Mouse (Mus musculus) adrenal gland, postnatal 4 days (tissue): ENCODE data around the gene H2-M5. TPM values are rescaled to one million over a fixed set of nuclear protein-coding genes. Genes with fewer than 3 reads are reported as not detected.
A peak's percentile ranks its signal among the peaks of the same experiment; 100 is the strongest.

Source experiments
- DNase-seq, 2 experiments: peaks; one replicate each; pipeline ENCODE4 v3.0.0; 2021 to 2022; ENCODE audit warnings: low spot score in 2 of 2, mixed read lengths in 2 of 2
- total RNA-seq, 2 experiments: library from RNA; stranded (reverse); gene quantifications; 2 replicates each; pipeline ENCODE4 v1.2.3; 2021

The H2-M5 gene
- total RNA-seq, 2 experiments from 2014 or later = 0.56 to 0.62 TPM

- DNase-seq = peak; percentile 72 to 91
Measured at GRCm38 (mm10) chr17:36950981-36951947, 38.1 kb downstream of the H2-M5 start, which contains the start of gene Ppp1r11. TSS of gene Ppp1r11 (minus strand) at chr17:36951741.

GRCm38 (mm10) chr17:36949265-36949664 is 40.1 kb downstream of the H2-M5 start:
- DNase-seq = no peak

GRCm38 (mm10) chr17:36948286-36948685 is 41.1 kb downstream of the H2-M5 start:
- DNase-seq = no peak

GRCm38 (mm10) chr17:36947051-36947819 is 42.1 kb downstream of the H2-M5 start:
- no peak for DNase-seq

GRCm38 (mm10) chr17:36944121-36944775 is 45.1 kb downstream of the H2-M5 start:
- DNase-seq = no peak

GRCm38 (mm10) chr17:36943691-36944090 is 45.6 kb downstream of the H2-M5 start:
- no peak for DNase-seq

- DNase-seq = no peak
Measured at GRCm38 (mm10) chr17:36942791-36943471, 46.4 kb downstream of the H2-M5 start, which contains the start of gene Rnf39. TSS of gene Rnf39 (plus strand) at chr17:36942918.

GRCm38 (mm10) chr17:36942391-36942790 is 46.9 kb downstream of the H2-M5 start:
- no peak for DNase-seq

- DNase-seq = no peak
Measured at GRCm38 (mm10) chr17:36938056-36938455, 51.3 kb downstream of the H2-M5 start.

Other genes starting within 250 kb of the H2-M5 start
- gene H2-M10.5, start 216.6 kb downstream of the H2-M5 start, total RNA-seq = not detected
- gene H2-M10.6, start 177.4 kb downstream of the H2-M5 start, total RNA-seq = not detected
- gene Trim26, start 152.4 kb downstream of the H2-M5 start, total RNA-seq = 10 to 100 TPM; 71.3 to 77.9 TPM
- gene Trim15, start 122.3 kb downstream of the H2-M5 start, total RNA-seq = not detected
- 1 to 10 TPM; 5.0 to 9.9 TPM for gene Trim10, start 120.0 kb downstream of the H2-M5 start, total RNA-seq
- under 1 TPM in 1 of 2 experiments, not detected in 1; 0.17 TPM for gene Trim40, start 99.4 kb downstream of the H2-M5 start, total RNA-seq
- not detected for gene Trim31, start 91.4 kb downstream of the H2-M5 start, total RNA-seq
- 1 to 10 TPM in 1 of 2 experiments, under 1 TPM in 1; 0.31 to 1.1 TPM for gene Rnf39, start 46.6 kb downstream of the H2-M5 start, total RNA-seq
- 10 to 100 TPM; 63.6 to 65.1 TPM for gene Ppp1r11, start 37.8 kb downstream of the H2-M5 start, total RNA-seq
- 10 to 100 TPM; 35.8 to 41.6 TPM for gene Znrd1, start 31.0 kb downstream of the H2-M5 start, total RNA-seq
- 1 to 10 TPM; 7.4 to 7.8 TPM for gene Znrd1as, start 30.9 kb downstream of the H2-M5 start, total RNA-seq
- not detected for gene 2410137M14Rik, start 8.3 kb downstream of the H2-M5 start, total RNA-seq
- 10 to 100 TPM; 12.7 to 18.0 TPM for gene Zfp57, start 11.6 kb upstream of the H2-M5 start, total RNA-seq
- gene Mog, start 33.9 kb upstream of the H2-M5 start, total RNA-seq = not detected
- 10 to 100 TPM; 68.2 TPM for gene Gabbr1, start 56.4 kb upstream of the H2-M5 start, total RNA-seq
- gene Olfr90, start 99.0 kb upstream of the H2-M5 start, total RNA-seq = under 1 TPM in 1 of 2 experiments, not detected in 1; 0.14 TPM
- not detected for gene Olfr91, start 108.7 kb upstream of the H2-M5 start, total RNA-seq
- not detected for gene Olfr92, start 130.6 kb upstream of the H2-M5 start, total RNA-seq
- not detected for gene Olfr93, start 172.0 kb upstream of the H2-M5 start, total RNA-seq
- not detected for gene Ubd, start 204.4 kb upstream of the H2-M5 start, total RNA-seq
- not detected for gene Olfr94, start 211.5 kb upstream of the H2-M5 start, total RNA-seq
- not detected for gene Olfr95, start 223.6 kb upstream of the H2-M5 start, total RNA-seq
- gene Olfr96, start 230.6 kb upstream of the H2-M5 start, total RNA-seq = not detected
- gene Olfr97, start 247.8 kb upstream of the H2-M5 start, total RNA-seq = not detected